Mouse (Mus musculus): ENCODE measurements at regions not wholly inside any gene's neighbourhood (a gene's known extent, or its start where the extent isn't known, plus 50 kb on each side); places are given as distances from the start of the nearest gene placed in this dataset.

DNA sequence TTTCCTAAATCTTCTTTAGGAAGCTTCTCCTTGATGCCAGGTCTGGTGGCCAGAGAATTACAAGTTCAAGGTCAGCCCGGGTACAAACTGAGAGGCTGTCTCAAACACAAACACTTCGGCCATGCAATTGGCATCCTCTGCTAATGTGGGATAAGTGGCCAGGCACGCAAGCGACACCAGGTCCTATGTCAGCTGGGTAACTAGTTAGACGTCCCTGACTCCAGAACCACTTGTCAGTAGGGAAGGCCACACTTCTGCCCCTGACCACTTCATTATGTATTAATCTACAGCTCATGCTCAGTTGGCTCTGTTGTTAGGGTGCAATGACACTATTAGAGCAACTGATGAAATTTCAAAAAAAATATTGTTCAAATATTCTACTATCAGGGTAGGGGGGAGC is 149.5 kb upstream of the Tshz3 start:
- H3K9ac ChIP-seq (ENCODE audit: low read length): no peak overlapping the region
- WGBS: 78% methylated on average over 5 of the region's 5 CpGs
- H3K9me3 ChIP-seq (ENCODE audit: control insufficient read depth, low read length): no peaks in the 10 kb centered on the region
- no peaks in the 10 kb centered on the region for H3K4me1 ChIP-seq (ENCODE audit: control insufficient read depth in 2 of 2, insufficient read depth in 2 of 2, low read length in 2 of 2)
- H3K27me3 ChIP-seq (ENCODE audit: control insufficient read depth, insufficient read depth, low read length): no peaks in the 10 kb centered on the region
- no peak overlapping the region for H3K27ac ChIP-seq (replicated peaks in 1 of 2; ENCODE audit: control insufficient read depth in 1 of 2, insufficient read depth in 1 of 2, low read depth in 2 of 2, low read length in 2 of 2)
- no peak for ATAC-seq (ENCODE audit: insufficient number of reproducible peaks, insufficient read depth, low FRiP score, low read depth)
- no peak overlapping the region for H3K4me3 ChIP-seq (ENCODE audit: control insufficient read depth in 1 of 2, insufficient read depth in 1 of 2, low read depth in 1 of 2, low read length in 2 of 2)
- H3K4me2 ChIP-seq (ENCODE audit: low read length): no peak overlapping the region
- no peaks in the 10 kb centered on the region for H3K36me3 ChIP-seq (ENCODE audit: control insufficient read depth, insufficient read depth, low read length)

GRCm38 (mm10) chr7:36571061-36571460 is 126.9 kb upstream of the Tshz3 start:
- Histone ChIP-seq H3K4me3 (ENCODE audit: control insufficient read depth in 1 of 2, insufficient read depth in 1 of 2, low read depth in 1 of 2, low read length in 2 of 2) (no peak overlapping the region), H3K27me3 (ENCODE audit: control insufficient read depth, insufficient read depth, low read length) (no peaks in the 10 kb centered on the region), H3K4me2 (ENCODE audit: low read length) (no peak overlapping the region), H3K27ac (replicated peaks in 1 of 2; ENCODE audit: control insufficient read depth in 1 of 2, insufficient read depth in 1 of 2, low read depth in 2 of 2, low read length in 2 of 2) (no peak overlapping the region), H3K36me3 (ENCODE audit: control insufficient read depth, insufficient read depth, low read length) (no peaks in the 10 kb centered on the region), H3K4me1 (ENCODE audit: control insufficient read depth in 2 of 2, insufficient read depth in 2 of 2, low read length in 2 of 2) (no peaks in the 10 kb centered on the region), H3K9ac (ENCODE audit: low read length) (no peak overlapping the region), H3K9me3 (ENCODE audit: control insufficient read depth, low read length) (no peaks in the 10 kb centered on the region)
- ATAC-seq (ENCODE audit: insufficient number of reproducible peaks, insufficient read depth, low FRiP score, low read depth): no peak
- WGBS: 81% methylated on average over 2 of the region's 2 CpGs

GRCm38 (mm10) chr7:36582074-36582473 is 115.8 kb upstream of the Tshz3 start:
- Histone ChIP-seq H3K4me2 (ENCODE audit: low read length) (no peak overlapping the region), H3K9ac (ENCODE audit: low read length) (no peak overlapping the region), H3K4me1 (ENCODE audit: control insufficient read depth in 2 of 2, insufficient read depth in 2 of 2, low read length in 2 of 2) (no peaks in the 10 kb centered on the region), H3K9me3 (ENCODE audit: control insufficient read depth, low read length) (no peaks in the 10 kb centered on the region; the same call in 1 of the 2 replicates), H3K36me3 (ENCODE audit: control insufficient read depth, insufficient read depth, low read length) (no peaks in the 10 kb centered on the region), H3K4me3 (ENCODE audit: control insufficient read depth in 1 of 2, insufficient read depth in 1 of 2, low read depth in 1 of 2, low read length in 2 of 2) (no peak overlapping the region), H3K27ac (replicated peaks in 1 of 2; ENCODE audit: control insufficient read depth in 1 of 2, insufficient read depth in 1 of 2, low read depth in 2 of 2, low read length in 2 of 2) (no peak overlapping the region), H3K27me3 (ENCODE audit: control insufficient read depth, insufficient read depth, low read length) (no peaks in the 10 kb centered on the region)
- 87% methylated on average over 6 of the region's 6 CpGs for WGBS
- ATAC-seq (ENCODE audit: insufficient number of reproducible peaks, insufficient read depth, low FRiP score, low read depth): no peak

- Histone ChIP-seq H3K27ac (replicated peaks in 1 of 2; ENCODE audit: control insufficient read depth in 1 of 2, insufficient read depth in 1 of 2, low read depth in 2 of 2, low read length in 2 of 2) (no peak overlapping the region), H3K4me3 (ENCODE audit: control insufficient read depth in 1 of 2, insufficient read depth in 1 of 2, low read depth in 1 of 2, low read length in 2 of 2) (no peak overlapping the region), H3K27me3 (ENCODE audit: control insufficient read depth, insufficient read depth, low read length) (no peaks in the 10 kb centered on the region), H3K36me3 (ENCODE audit: control insufficient read depth, insufficient read depth, low read length) (no peaks in the 10 kb centered on the region), H3K9ac (ENCODE audit: low read length) (no peak overlapping the region), H3K9me3 (ENCODE audit: control insufficient read depth, low read length) (no peaks in the 10 kb centered on the region; the same call in 1 of the 2 replicates), H3K4me2 (ENCODE audit: low read length) (no peak overlapping the region), H3K4me1 (ENCODE audit: control insufficient read depth in 2 of 2, insufficient read depth in 2 of 2, low read length in 2 of 2) (no peaks in the 10 kb centered on the region)
- WGBS: 67% methylated on average over 1 of the region's 1 CpGs
- no peak for ATAC-seq (ENCODE audit: insufficient number of reproducible peaks, insufficient read depth, low FRiP score, low read depth)
Measured at GRCm38 (mm10) chr7:36585014-36585413, 112.9 kb upstream of the Tshz3 start.

DNA sequence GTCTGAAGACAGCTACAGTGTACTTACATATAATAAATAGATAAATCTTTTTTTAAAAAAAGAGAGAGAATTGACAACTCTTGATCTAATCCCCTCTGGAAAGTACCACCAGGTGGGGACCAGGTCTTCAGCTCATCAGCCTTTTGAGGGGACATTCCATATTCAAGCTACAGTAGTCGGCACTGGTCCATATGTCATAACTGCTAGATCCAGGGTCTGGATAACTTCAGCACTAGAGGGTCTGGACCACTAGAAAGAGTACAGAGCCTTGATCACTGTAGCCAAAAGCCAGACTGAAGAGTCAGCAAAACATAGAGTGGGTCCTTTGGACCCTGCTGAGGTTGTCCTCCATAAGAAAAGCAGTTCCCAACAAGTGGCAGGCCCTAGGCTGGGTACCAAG is 106.4 kb upstream of the Tshz3 start:
- Histone ChIP-seq H3K4me1 (ENCODE audit: control insufficient read depth in 2 of 2, insufficient read depth in 2 of 2, low read length in 2 of 2) (no peaks in the 10 kb centered on the region), H3K4me2 (ENCODE audit: low read length) (no peak overlapping the region), H3K4me3 (ENCODE audit: control insufficient read depth in 1 of 2, insufficient read depth in 1 of 2, low read depth in 1 of 2, low read length in 2 of 2) (no peak overlapping the region), H3K36me3 (ENCODE audit: control insufficient read depth, insufficient read depth, low read length) (no peaks in the 10 kb centered on the region), H3K27ac (replicated peaks in 1 of 2; ENCODE audit: control insufficient read depth in 1 of 2, insufficient read depth in 1 of 2, low read depth in 2 of 2, low read length in 2 of 2) (no peak overlapping the region), H3K9me3 (ENCODE audit: control insufficient read depth, low read length) (no peaks in the 10 kb centered on the region), H3K9ac (ENCODE audit: low read length) (no peak overlapping the region), H3K27me3 (ENCODE audit: control insufficient read depth, insufficient read depth, low read length) (no peaks in the 10 kb centered on the region)
- no peak for ATAC-seq (ENCODE audit: insufficient number of reproducible peaks, insufficient read depth, low FRiP score, low read depth)
- 70% methylated on average over 1 of the region's 1 CpGs for WGBS

- H3K9me3 ChIP-seq (ENCODE audit: control insufficient read depth, low read length): peaks cover 12% of the 10 kb centered on the region; the same call in 1 of the 2 replicates
- ATAC-seq (ENCODE audit: insufficient number of reproducible peaks, insufficient read depth, low FRiP score, low read depth): no peak
Measured at GRCm38 (mm10) chr7:36596630-36597301, 101.2 kb upstream of the Tshz3 start.

GRCm38 (mm10) chr7:36605026-36605698 is 92.8 kb upstream of the Tshz3 start:
- WGBS: 82% methylated on average over 18 of the region's 18 CpGs
- ATAC-seq (ENCODE audit: insufficient number of reproducible peaks, insufficient read depth, low FRiP score, low read depth): no peak
- Histone ChIP-seq H3K27ac (replicated peaks in 1 of 2; ENCODE audit: control insufficient read depth in 1 of 2, insufficient read depth in 1 of 2, low read depth in 2 of 2, low read length in 2 of 2) (no peak overlapping the region), H3K4me3 (ENCODE audit: control insufficient read depth in 1 of 2, insufficient read depth in 1 of 2, low read depth in 1 of 2, low read length in 2 of 2) (no peak overlapping the region), H3K9me3 (ENCODE audit: control insufficient read depth, low read length) (no peaks in the 10 kb centered on the region), H3K9ac (ENCODE audit: low read length) (no peak overlapping the region), H3K36me3 (ENCODE audit: control insufficient read depth, insufficient read depth, low read length) (no peaks in the 10 kb centered on the region), H3K27me3 (ENCODE audit: control insufficient read depth, insufficient read depth, low read length) (no peaks in the 10 kb centered on the region), H3K4me1 (ENCODE audit: control insufficient read depth in 2 of 2, insufficient read depth in 2 of 2, low read length in 2 of 2) (no peaks in the 10 kb centered on the region), H3K4me2 (ENCODE audit: low read length) (no peak overlapping the region)

More at GRCm38 (mm10) chr7:36596630-36597301, 101.2 kb upstream of the Tshz3 start:
- no peaks in the 10 kb centered on the region for H3K27me3 ChIP-seq (ENCODE audit: control insufficient read depth, insufficient read depth, low read length)
- WGBS: 72% methylated on average over 3 of the region's 3 CpGs
- H3K36me3 ChIP-seq (ENCODE audit: control insufficient read depth, insufficient read depth, low read length): no peaks in the 10 kb centered on the region
- H3K9ac ChIP-seq (ENCODE audit: low read length): no peak overlapping the region
- H3K4me3 ChIP-seq (ENCODE audit: control insufficient read depth in 1 of 2, insufficient read depth in 1 of 2, low read depth in 1 of 2, low read length in 2 of 2): no peak overlapping the region
- no peak overlapping the region for H3K4me2 ChIP-seq (ENCODE audit: low read length)
- no peaks in the 10 kb centered on the region for H3K4me1 ChIP-seq (ENCODE audit: control insufficient read depth in 2 of 2, insufficient read depth in 2 of 2, low read length in 2 of 2)
- H3K27ac ChIP-seq (replicated peaks in 1 of 2; ENCODE audit: control insufficient read depth in 1 of 2, insufficient read depth in 1 of 2, low read depth in 2 of 2, low read length in 2 of 2): no peak overlapping the region

Data from heart, embryonic 14.5 days (tissue).